Mouse (Mus musculus): ENCODE results near the gene Smc1b. TPM values are rescaled to one million over a fixed set of nuclear protein-coding genes. Genes with fewer than 3 reads are reported as not detected.

The Smc1b gene
- polyA plus RNA-seq, 1 experiment from 2014 or later, result 0.08 TPM

DNA sequence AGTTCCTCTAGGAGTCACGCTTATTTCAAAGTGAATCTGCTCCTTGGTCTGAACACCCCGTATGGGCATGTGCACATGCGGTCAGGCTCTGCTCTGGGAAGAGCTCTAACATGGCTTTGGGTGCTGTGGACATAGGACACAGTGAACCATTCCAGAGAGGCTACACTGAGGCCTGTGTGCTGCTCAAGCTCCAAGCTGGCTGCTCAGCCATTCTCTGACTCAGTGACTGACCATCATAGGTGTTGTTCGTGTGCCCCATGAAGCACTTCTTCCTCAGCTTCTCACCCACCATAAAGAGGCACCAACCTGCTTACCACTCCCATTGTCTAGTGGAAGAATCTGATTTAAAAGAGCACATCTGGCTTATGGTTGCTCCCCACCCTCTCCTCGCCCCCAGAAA lies 12.5 kb upstream of the Smc1b start:
- DNase-seq (ENCODE audit: low spot score) (no peak), ATAC-seq (ENCODE audit: low FRiP score) (no peak)
- no peak overlapping the region for H3K4me3 ChIP-seq (ENCODE audit: low read depth, low read length)
- H3K27me3 ChIP-seq (ENCODE audit: control insufficient read depth, insufficient read depth, low read length), result no peaks in the 10 kb centered on the region
- no peaks in the 10 kb centered on the region for H3K4me1 ChIP-seq (replicated peaks; ENCODE audit: control insufficient read depth, insufficient read depth, low read length)
- H3K36me3 ChIP-seq (ENCODE audit: control insufficient read depth, insufficient read depth, low read length), result no peaks in the 10 kb centered on the region
- no peak overlapping the region for H3K9ac ChIP-seq (ENCODE audit: low read depth, low read length)
- WGBS, result 92% methylated on average over 5 of the region's 5 CpGs
- no peaks in the 10 kb centered on the region for H3K9me3 ChIP-seq (ENCODE audit: control insufficient read depth, low read length)
- H3K4me2 ChIP-seq (replicated peaks; ENCODE audit: low read depth, low read length), result no peak overlapping the region
- no peak overlapping the region for H3K27ac ChIP-seq (ENCODE audit: low read depth, low read length)

DNA sequence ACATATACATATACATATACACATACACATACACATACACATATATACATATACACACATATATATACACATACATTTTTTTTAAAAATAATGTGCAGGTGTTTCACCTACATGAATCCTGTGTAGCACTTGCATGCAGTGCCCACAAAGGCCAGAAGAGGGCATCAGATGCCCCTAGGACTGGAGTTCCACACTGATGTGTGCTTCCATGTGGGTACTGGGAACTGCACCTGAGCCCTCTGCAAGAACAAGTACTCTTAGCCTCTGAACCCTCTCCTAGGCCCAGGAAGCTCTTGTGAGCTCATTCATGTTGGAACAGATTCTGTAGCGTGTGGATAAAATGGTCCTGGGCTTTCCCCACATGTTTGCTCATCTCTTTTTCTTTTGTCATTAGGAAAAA lies 12.0 kb upstream of the Smc1b start:
- no peak for ATAC-seq (ENCODE audit: low FRiP score)
- Histone ChIP-seq H3K9ac (ENCODE audit: low read depth, low read length) (no peak overlapping the region), H3K36me3 (ENCODE audit: control insufficient read depth, insufficient read depth, low read length) (no peaks in the 10 kb centered on the region), H3K27me3 (ENCODE audit: control insufficient read depth, insufficient read depth, low read length) (no peaks in the 10 kb centered on the region), H3K9me3 (ENCODE audit: control insufficient read depth, low read length) (no peaks in the 10 kb centered on the region), H3K4me1 (replicated peaks; ENCODE audit: control insufficient read depth, insufficient read depth, low read length) (no peaks in the 10 kb centered on the region), H3K4me3 (ENCODE audit: low read depth, low read length) (no peak overlapping the region), H3K27ac (ENCODE audit: low read depth, low read length) (no peak overlapping the region), H3K4me2 (replicated peaks; ENCODE audit: low read depth, low read length) (no peak overlapping the region)
- no peak for DNase-seq (ENCODE audit: low spot score)
- WGBS, result 96% methylated on average over 1 of the region's 1 CpGs

DNA sequence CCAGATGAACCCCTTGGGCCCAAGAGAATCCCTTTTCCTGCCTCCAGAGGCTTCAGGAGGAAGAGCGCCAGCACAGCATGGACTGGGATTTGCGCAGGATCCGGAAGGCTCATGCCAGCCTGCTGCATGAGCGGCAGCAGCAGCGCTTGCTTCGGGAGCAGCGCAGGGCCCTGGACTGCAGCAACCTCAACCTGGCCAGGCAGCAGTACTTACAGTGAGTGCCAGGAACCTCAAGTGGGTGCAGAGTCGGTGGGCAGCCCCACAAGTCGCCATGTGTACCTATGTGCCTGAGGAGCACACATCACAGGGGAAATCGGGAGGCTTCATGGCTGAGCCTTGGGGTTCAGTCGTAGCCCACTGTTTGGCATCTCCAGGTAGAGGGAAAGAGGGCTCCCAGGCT lies 11.4 kb upstream of the Smc1b start:
- no peaks in the 10 kb centered on the region for H3K36me3 ChIP-seq (ENCODE audit: control insufficient read depth, insufficient read depth, low read length)
- no peak overlapping the region for H3K4me2 ChIP-seq (replicated peaks; ENCODE audit: low read depth, low read length)
- no peak overlapping the region for H3K9ac ChIP-seq (ENCODE audit: low read depth, low read length)
- H3K4me3 ChIP-seq (ENCODE audit: low read depth, low read length), result no peak overlapping the region
- 86% methylated on average over 11 of the region's 11 CpGs for WGBS
- H3K27me3 ChIP-seq (ENCODE audit: control insufficient read depth, insufficient read depth, low read length), result no peaks in the 10 kb centered on the region
- DNase-seq (ENCODE audit: low spot score), result no peak
- H3K4me1 ChIP-seq (replicated peaks; ENCODE audit: control insufficient read depth, insufficient read depth, low read length), result no peaks in the 10 kb centered on the region
- ATAC-seq (ENCODE audit: low FRiP score), result no peak
- no peak overlapping the region for H3K27ac ChIP-seq (ENCODE audit: low read depth, low read length)
- no peaks in the 10 kb centered on the region for H3K9me3 ChIP-seq (ENCODE audit: control insufficient read depth, low read length)

DNA sequence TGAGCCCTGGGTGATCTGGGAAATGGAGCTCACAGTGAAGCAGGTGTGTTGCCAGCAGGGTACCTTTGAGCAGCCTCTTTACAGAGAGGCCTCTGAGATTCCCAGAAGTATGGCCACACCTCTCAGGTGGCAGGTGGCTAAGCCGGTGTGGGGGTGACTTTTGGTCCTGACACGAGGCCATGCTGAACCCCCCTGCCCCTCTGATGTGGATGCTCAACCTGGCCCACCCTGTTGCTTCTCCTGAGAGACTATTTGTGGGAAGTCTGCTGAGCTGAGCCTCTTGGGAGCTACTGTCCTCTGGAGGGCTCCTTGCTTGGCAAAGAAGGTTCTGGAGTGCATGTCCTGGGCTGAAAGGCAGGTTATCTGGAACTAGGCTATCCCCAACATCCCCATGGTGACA lies 10.7 kb upstream of the Smc1b start:
- no peaks in the 10 kb centered on the region for H3K9me3 ChIP-seq (ENCODE audit: control insufficient read depth, low read length)
- H3K4me1 ChIP-seq (replicated peaks; ENCODE audit: control insufficient read depth, insufficient read depth, low read length), result no peaks in the 10 kb centered on the region
- no peak overlapping the region for H3K27ac ChIP-seq (ENCODE audit: low read depth, low read length)
- no peak overlapping the region for H3K4me3 ChIP-seq (ENCODE audit: low read depth, low read length)
- no peaks in the 10 kb centered on the region for H3K36me3 ChIP-seq (ENCODE audit: control insufficient read depth, insufficient read depth, low read length)
- no peak overlapping the region for H3K9ac ChIP-seq (ENCODE audit: low read depth, low read length)
- ATAC-seq (ENCODE audit: low FRiP score) (no peak), DNase-seq (ENCODE audit: low spot score) (no peak)
- H3K4me2 ChIP-seq (replicated peaks; ENCODE audit: low read depth, low read length), result no peak overlapping the region
- no peaks in the 10 kb centered on the region for H3K27me3 ChIP-seq (ENCODE audit: control insufficient read depth, insufficient read depth, low read length)
- WGBS, result 71% methylated on average over 2 of the region's 2 CpGs

DNA sequence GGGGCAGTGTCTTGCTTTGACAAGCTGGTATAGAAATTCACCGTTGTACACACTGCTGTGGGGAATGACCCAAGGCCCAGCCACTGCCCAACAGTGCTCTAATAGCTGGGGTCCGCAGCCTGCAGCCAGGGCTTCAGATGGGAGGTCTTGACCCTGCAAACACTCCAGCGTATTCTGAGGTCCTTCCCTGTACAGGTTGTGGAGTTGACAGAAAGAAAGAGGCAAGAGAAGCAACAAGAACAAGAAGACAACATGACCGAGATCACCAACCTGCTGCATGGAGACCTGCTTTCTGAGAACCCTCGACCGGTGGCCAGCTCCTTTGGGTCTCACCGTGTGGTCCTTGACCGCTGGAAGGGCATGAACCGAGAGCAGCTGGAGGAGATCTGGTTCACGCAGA lies 9.5 kb upstream of the Smc1b start:
- Histone ChIP-seq H3K36me3 (ENCODE audit: control insufficient read depth, insufficient read depth, low read length) (no peaks in the 10 kb centered on the region), H3K27ac (ENCODE audit: low read depth, low read length) (no peak overlapping the region), H3K9me3 (ENCODE audit: control insufficient read depth, low read length) (no peaks in the 10 kb centered on the region), H3K4me1 (replicated peaks; ENCODE audit: control insufficient read depth, insufficient read depth, low read length) (no peaks in the 10 kb centered on the region), H3K4me3 (ENCODE audit: low read depth, low read length) (no peak overlapping the region), H3K27me3 (ENCODE audit: control insufficient read depth, insufficient read depth, low read length) (no peaks in the 10 kb centered on the region), H3K4me2 (replicated peaks; ENCODE audit: low read depth, low read length) (no peak overlapping the region), H3K9ac (ENCODE audit: low read depth, low read length) (no peak overlapping the region)
- WGBS, result 88% methylated on average over 10 of the region's 10 CpGs
- DNase-seq (ENCODE audit: low spot score), result no peak
- ATAC-seq (ENCODE audit: low FRiP score), result no peak

DNA sequence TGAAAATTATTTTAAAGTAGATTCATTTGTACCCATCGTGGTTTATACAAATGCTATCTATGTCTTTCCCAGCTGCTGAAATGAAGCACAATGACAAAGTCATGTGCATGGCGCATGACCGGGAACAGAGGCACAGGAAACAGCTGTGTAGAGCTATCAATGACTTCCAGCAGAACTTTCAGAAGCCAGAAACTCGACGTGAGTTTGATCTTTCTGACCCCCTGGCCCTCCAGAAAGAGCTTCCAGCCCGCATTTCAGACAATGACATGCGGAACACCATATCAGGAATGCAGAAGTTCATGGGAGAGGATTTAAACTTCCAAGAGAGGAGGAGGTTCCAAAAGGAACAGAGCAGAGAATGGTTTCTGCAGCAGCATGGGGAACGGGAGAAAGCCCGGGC lies 3.4 kb upstream of the Smc1b start:
- no peak for ATAC-seq (ENCODE audit: low FRiP score)
- H3K4me3 ChIP-seq (ENCODE audit: low read depth, low read length), result no peak overlapping the region
- DNase-seq (ENCODE audit: low spot score), result no peak
- no peaks in the 10 kb centered on the region for H3K27me3 ChIP-seq (ENCODE audit: control insufficient read depth, insufficient read depth, low read length)
- H3K27ac ChIP-seq (ENCODE audit: low read depth, low read length), result no peak overlapping the region
- no peaks in the 10 kb centered on the region for H3K4me1 ChIP-seq (replicated peaks; ENCODE audit: control insufficient read depth, insufficient read depth, low read length)
- no peaks in the 10 kb centered on the region for H3K9me3 ChIP-seq (ENCODE audit: control insufficient read depth, low read length)
- 44% methylated on average over 9 of the region's 9 CpGs for WGBS
- no peak overlapping the region for H3K4me2 ChIP-seq (replicated peaks; ENCODE audit: low read depth, low read length)
- no peaks in the 10 kb centered on the region for H3K36me3 ChIP-seq (ENCODE audit: control insufficient read depth, insufficient read depth, low read length)
- H3K9ac ChIP-seq (ENCODE audit: low read depth, low read length), result no peak overlapping the region

DNA sequence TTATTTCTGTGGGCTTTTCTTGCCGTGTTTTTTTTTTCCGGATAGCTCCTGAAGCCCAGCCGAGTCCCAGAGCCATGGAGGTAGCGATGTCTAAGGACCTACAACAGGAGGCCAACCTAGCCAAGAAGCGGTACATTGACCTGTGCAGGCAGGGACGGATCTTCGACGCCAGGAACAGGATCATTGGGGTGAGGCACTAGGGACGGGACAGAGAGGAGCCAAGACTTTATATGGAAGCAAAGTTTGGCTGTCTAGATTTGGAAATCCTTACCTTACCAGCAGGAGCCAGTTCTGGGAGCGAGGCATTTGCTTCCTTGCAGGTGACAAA lies 393 bp upstream of the Smc1b start:
- H3K4me3 ChIP-seq (ENCODE audit: low read depth, low read length), result peak overlapping the region; percentile 26
- no peak overlapping the region for H3K9ac ChIP-seq (ENCODE audit: low read depth, low read length)
- no peaks in the 10 kb centered on the region for H3K36me3 ChIP-seq (ENCODE audit: control insufficient read depth, insufficient read depth, low read length)
- H3K27ac ChIP-seq (ENCODE audit: low read depth, low read length), result no peak overlapping the region
- ATAC-seq (ENCODE audit: low FRiP score) (no peak), DNase-seq (ENCODE audit: low spot score) (no peak)
- no peaks in the 10 kb centered on the region for H3K4me1 ChIP-seq (replicated peaks; ENCODE audit: control insufficient read depth, insufficient read depth, low read length)
- H3K27me3 ChIP-seq (ENCODE audit: control insufficient read depth, insufficient read depth, low read length), result no peaks in the 10 kb centered on the region
- 21% methylated on average over 10 of the region's 10 CpGs for WGBS
- H3K9me3 ChIP-seq (ENCODE audit: control insufficient read depth, low read length), result no peaks in the 10 kb centered on the region
- H3K4me2 ChIP-seq (replicated peaks; ENCODE audit: low read depth, low read length), result peak overlapping the region; percentile 34

DNA sequence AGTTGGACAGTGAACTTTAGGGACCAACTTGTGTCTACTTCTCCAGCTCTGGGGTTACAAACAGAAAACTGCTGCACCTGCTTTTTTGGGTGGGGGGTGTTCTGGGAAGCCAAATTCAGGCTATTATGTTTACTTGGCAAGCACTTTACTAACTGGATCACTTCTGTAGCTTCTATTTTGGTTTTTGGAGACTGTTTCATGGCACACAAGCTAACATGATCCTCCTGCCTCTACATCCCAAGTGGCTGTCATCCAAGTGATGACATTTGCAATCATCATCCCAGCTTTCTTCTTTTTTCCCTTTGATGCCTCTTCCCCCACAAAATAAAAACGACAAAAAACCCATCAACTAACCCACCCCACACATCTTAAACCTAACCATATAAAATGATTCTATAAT lies 46.1 kb downstream of the Smc1b start:
- Histone ChIP-seq H3K4me3 (ENCODE audit: low read depth, low read length) (no peak overlapping the region), H3K9ac (ENCODE audit: low read depth, low read length) (no peak overlapping the region), H3K27ac (ENCODE audit: low read depth, low read length) (no peak overlapping the region), H3K27me3 (ENCODE audit: control insufficient read depth, insufficient read depth, low read length) (no peaks in the 10 kb centered on the region), H3K4me1 (replicated peaks; ENCODE audit: control insufficient read depth, insufficient read depth, low read length) (no peaks in the 10 kb centered on the region), H3K4me2 (replicated peaks; ENCODE audit: low read depth, low read length) (no peak overlapping the region), H3K9me3 (ENCODE audit: control insufficient read depth, low read length) (no peaks in the 10 kb centered on the region), H3K36me3 (ENCODE audit: control insufficient read depth, insufficient read depth, low read length) (no peaks in the 10 kb centered on the region)
- 56% methylated on average over 1 of the region's 1 CpGs for WGBS
- ATAC-seq (ENCODE audit: low FRiP score) (no peak), DNase-seq (ENCODE audit: low spot score) (no peak)

DNA sequence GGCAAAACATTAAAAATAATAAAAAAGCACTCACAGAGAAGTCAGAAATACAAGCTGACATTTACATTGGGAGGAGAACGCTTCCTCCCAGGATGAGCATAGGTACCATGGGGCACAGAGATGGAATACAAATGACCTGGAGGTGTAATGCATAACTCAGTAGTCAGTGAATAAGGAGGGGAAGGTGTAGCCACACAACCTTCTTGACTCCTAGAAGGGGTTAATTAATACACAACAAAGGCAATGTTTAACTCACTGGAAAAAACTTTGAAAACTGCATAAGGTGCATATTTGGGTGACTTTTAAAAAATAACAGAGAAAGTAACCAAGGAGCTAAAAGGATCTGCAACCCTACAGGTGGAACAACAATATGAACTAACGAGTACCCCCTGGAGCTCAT lies 59.1 kb downstream of the Smc1b start:
- no peak for DNase-seq (ENCODE audit: low spot score)
- H3K9me3 ChIP-seq (ENCODE audit: control insufficient read depth, low read length), result no peaks in the 10 kb centered on the region
- H3K27me3 ChIP-seq (ENCODE audit: control insufficient read depth, insufficient read depth, low read length), result no peaks in the 10 kb centered on the region
- no peaks in the 10 kb centered on the region for H3K36me3 ChIP-seq (ENCODE audit: control insufficient read depth, insufficient read depth, low read length)
- H3K4me3 ChIP-seq (ENCODE audit: low read depth, low read length), result no peak overlapping the region
- WGBS, result 93% methylated on average over 2 of the region's 2 CpGs
- no peak overlapping the region for H3K9ac ChIP-seq (ENCODE audit: low read depth, low read length)
- H3K27ac ChIP-seq (ENCODE audit: low read depth, low read length), result no peak overlapping the region
- no peak for ATAC-seq (ENCODE audit: low FRiP score)
- no peak overlapping the region for H3K4me2 ChIP-seq (replicated peaks; ENCODE audit: low read depth, low read length)
- no peaks in the 10 kb centered on the region for H3K4me1 ChIP-seq (replicated peaks; ENCODE audit: control insufficient read depth, insufficient read depth, low read length)

All from hindbrain, embryonic 11.5 days (tissue).